Mouse (Mus musculus) kidney, embryonic 14.5 days (tissue): Measurements from ENCODE around the gene Zkscan5. TPM values are rescaled to one million over a fixed set of nuclear protein-coding genes. Genes with fewer than 3 reads are reported as not detected.
A peak's percentile ranks its signal among the peaks of the same experiment; 100 is the strongest.

ENCODE experiments used
- ATAC-seq: fragments of 200-750 bp; cut with Nextera tagmentation; 2 replicates; pipeline ENCODE4 v1.8.0; 2017; ENCODE audit warnings: moderate number of reproducible peaks, mild to moderate bottlenecking, moderate TSS enrichment, moderate library complexity; ENCODE audit not compliant: low FRiP score, low TSS enrichment
- H3K27ac ChIP-seq: fragments of 300-500 bp; sonication (generic); 2 replicates; pipeline ENCODE4 v1.5.1; 2014; ENCODE audit warnings: low read depth, mild to moderate bottlenecking, low read length, moderate library complexity, mixed read lengths
- H3K27me3 ChIP-seq: fragments of 300-500 bp; sonication (generic); 2 replicates; pipeline ENCODE4 v1.6.1; 2014; ENCODE audit warnings: mild to moderate bottlenecking, low read length; ENCODE audit not compliant: control insufficient read depth, insufficient read depth
- H3K36me3 ChIP-seq: fragments of 300-500 bp; sonication (generic); 2 replicates; pipeline ENCODE4 v1.6.1; 2014; ENCODE audit warnings: low read length, mixed read lengths; ENCODE audit not compliant: control insufficient read depth, insufficient read depth
- H3K4me1 ChIP-seq: fragments of 300-500 bp; sonication (generic); 2 replicates; pipeline ENCODE4 v1.6.1; 2014; ENCODE audit warnings: low read length, mixed read lengths; ENCODE audit not compliant: control insufficient read depth, insufficient read depth
- H3K4me2 ChIP-seq: fragments of 300-500 bp; sonication (generic); replicated peaks from 2 replicates; pipeline ENCODE4 v1.6.1; 2014; ENCODE audit warnings: low read depth, mild to moderate bottlenecking, low read length
- H3K4me3 ChIP-seq: fragments of 300-500 bp; sonication (generic); 2 replicates; pipeline ENCODE4 v1.5.1; 2014; ENCODE audit warnings: mild to moderate bottlenecking, low read length
- H3K9ac ChIP-seq: fragments of 300-500 bp; sonication (generic); 2 replicates; pipeline ENCODE4 v1.6.1; 2014; ENCODE audit warnings: low read depth, mild to moderate bottlenecking, low read length, moderate library complexity
- H3K9me3 ChIP-seq: fragments of 300-500 bp; sonication (generic); 2 replicates; pipeline ENCODE4 v1.6.1; 2016; ENCODE audit warnings: low read length; ENCODE audit not compliant: control insufficient read depth
- WGBS: fragments of 180-500 bp; shearing (Covaris S2); extraction: QIAGEN DNeasy Blood & Tissue Kit; methylation state at CpG from one replicate; pipeline ENCODE4 v1.1.7; 2014; 5-methylcytosine and 5-hydroxymethylcytosine counted together
- polyA plus RNA-seq: library from polyadenylated mRNA; unstranded; fragments of >200 nt; fragmentation: Nextera tagmentation; extraction: Ambion mirVana; gene quantifications from 2 replicates; pipeline ENCODE4 v1.2.1, GENCODE M21; 2014

Zkscan5 gene
- polyA plus RNA-seq, 1 experiment from 2014 or later = 13.6 TPM

- H3K4me1 ChIP-seq = peaks cover 12% of the 10 kb centered on the region; the same call in 1 of the 2 replicates
- H3K36me3 ChIP-seq = peaks cover 31% of the 10 kb centered on the region
- H3K4me3 ChIP-seq = no peak overlapping the region
- H3K9ac ChIP-seq = no peak overlapping the region
- no peaks in the 10 kb centered on the region for H3K9me3 ChIP-seq
- WGBS = 93% methylated on average over 6 of the region's 6 CpGs
- no peaks in the 10 kb centered on the region for H3K27me3 ChIP-seq
- no peak for ATAC-seq
- no peak overlapping the region for H3K27ac ChIP-seq
- H3K4me2 ChIP-seq = no peak overlapping the region
Observed at GRCm38 (mm10) chr5:145189416-145189815, 14.9 kb upstream of the Zkscan5 start.

- Histone ChIP-seq H3K36me3 (peaks cover 34% of the 10 kb centered on the region), H3K4me1 (peaks cover 12% of the 10 kb centered on the region; the same call in 1 of the 2 replicates), H3K27ac (no peak overlapping the region), H3K4me2 (peak overlapping the region; percentile 89), H3K4me3 (peak overlapping the region; percentile 95), H3K9ac (peak overlapping the region; percentile 97), H3K9me3 (no peaks in the 10 kb centered on the region), H3K27me3 (no peaks in the 10 kb centered on the region)
- ATAC-seq = 0 out of 2 replicates have a peak, but pooled peaks have one; percentile 9
- 51% methylated on average over 5 of the region's 5 CpGs for WGBS
Observed at GRCm38 (mm10) chr5:145190373-145190772, 14.0 kb upstream of the Zkscan5 start.

GRCm38 (mm10) chr5:145190875-145191798 lies 13.2 kb upstream of the Zkscan5 start:
- peaks cover 12% of the 10 kb centered on the region; the same call in 1 of the 2 replicates for H3K4me1 ChIP-seq
- under 1% methylated on average over 41 of the region's 41 CpGs for WGBS

GRCm38 (mm10) chr5:145191962-145192361 lies 12.4 kb upstream of the Zkscan5 start, which contains the start of gene Atp5j2:
Atp5j2 (minus strand) TSS chr5:145192062.
- Histone ChIP-seq H3K27ac (peak within 1 kb of the TSS; percentile 74), H3K36me3 (peaks cover 22% of the 10 kb centered on the region), H3K4me1 (peaks cover 12% of the 10 kb centered on the region; the same call in 1 of the 2 replicates), H3K27me3 (no peaks in the 10 kb centered on the region), H3K9me3 (no peaks in the 10 kb centered on the region), H3K4me2 (peak within 1 kb of the TSS; percentile 89), H3K9ac (peak within 1 kb of the TSS; percentile 97), H3K4me3 (peak within 1 kb of the TSS; percentile 95)
- WGBS = 89% methylated on average over 2 of the region's 2 CpGs
- ATAC-seq = no peak

More at GRCm38 (mm10) chr5:145190875-145191798, 13.2 kb upstream of the Zkscan5 start:
- Histone ChIP-seq H3K9me3 (no peaks in the 10 kb centered on the region), H3K9ac (peak overlapping the region; percentile 97), H3K36me3 (peaks cover 30% of the 10 kb centered on the region), H3K27ac (peak overlapping the region; percentile 74), H3K27me3 (no peaks in the 10 kb centered on the region), H3K4me3 (peak overlapping the region; percentile 95), H3K4me2 (peak overlapping the region; percentile 89)
- ATAC-seq = peak; percentile 90

GRCm38 (mm10) chr5:145200387-145200786 lies 4.0 kb upstream of the Zkscan5 start:
- no peaks in the 10 kb centered on the region for H3K9me3 ChIP-seq
- peak overlapping the region; percentile 87; the same call in 1 of the 2 replicates for H3K4me3 ChIP-seq
- 80% methylated on average over 7 of the region's 7 CpGs for WGBS
- peak overlapping the region; percentile 86; the same call in 1 of the 2 replicates for H3K4me2 ChIP-seq
- no peak overlapping the region for H3K27ac ChIP-seq
- no peak for ATAC-seq
- H3K36me3 ChIP-seq = peaks cover 6% of the 10 kb centered on the region
- no peak overlapping the region for H3K9ac ChIP-seq
- H3K4me1 ChIP-seq = peaks cover 8% of the 10 kb centered on the region
- H3K27me3 ChIP-seq = no peaks in the 10 kb centered on the region

- ATAC-seq = 0 out of 2 replicates have a peak, but pooled peaks have one; percentile 5
- WGBS = 2% methylated on average over 37 of the region's 37 CpGs
- peak within 1 kb of the TSS; percentile 55; the same call in 1 of the 2 replicates for H3K27ac ChIP-seq
Observed at GRCm38 (mm10) chr5:145201321-145201991, 2.9 kb upstream of the Zkscan5 start, which contains the start of gene Zkscan14. Zkscan14 (minus strand) TSS chr5:145201868.

GRCm38 (mm10) chr5:145202446-145202845 lies 1.9 kb upstream of the Zkscan5 start:
- Histone ChIP-seq H3K9me3 (no peaks in the 10 kb centered on the region), H3K4me2 (no peak overlapping the region), H3K27me3 (no peaks in the 10 kb centered on the region), H3K4me1 (peaks cover 15% of the 10 kb centered on the region), H3K27ac (no peak overlapping the region), H3K36me3 (peaks cover 9% of the 10 kb centered on the region), H3K4me3 (no peak overlapping the region), H3K9ac (no peak overlapping the region)
- 50% methylated on average over 3 of the region's 3 CpGs for WGBS
- no peak for ATAC-seq

More at GRCm38 (mm10) chr5:145201321-145201991, 2.9 kb upstream of the Zkscan5 start, which contains the start of gene Zkscan14:
- Histone ChIP-seq H3K36me3 (peaks cover 3% of the 10 kb centered on the region), H3K9ac (peak within 1 kb of the TSS; percentile 77), H3K4me1 (peaks cover 15% of the 10 kb centered on the region), H3K4me3 (peak within 1 kb of the TSS; percentile 87), H3K4me2 (peak within 1 kb of the TSS; percentile 86), H3K9me3 (no peaks in the 10 kb centered on the region), H3K27me3 (no peaks in the 10 kb centered on the region)

- 23% methylated on average over 9 of the region's 9 CpGs for WGBS
- no peaks in the 10 kb centered on the region for H3K27me3 ChIP-seq
- peaks cover 11% of the 10 kb centered on the region; the same call in 1 of the 2 replicates for H3K36me3 ChIP-seq
- peak overlapping the region; percentile 56 for H3K4me3 ChIP-seq
- no peak overlapping the region for H3K27ac ChIP-seq
- no peak for ATAC-seq
- H3K9ac ChIP-seq = peak overlapping the region; percentile 61; the same call in 1 of the 2 replicates
- peaks cover 15% of the 10 kb centered on the region for H3K4me1 ChIP-seq
- H3K9me3 ChIP-seq = no peaks in the 10 kb centered on the region
- peak overlapping the region; percentile 42 for H3K4me2 ChIP-seq
Observed at GRCm38 (mm10) chr5:145205041-145205440, 679 bp downstream of the Zkscan5 start.
